Mouse (Mus musculus) small intestine, adult 2 months (tissue): Measurements from ENCODE around the gene B3gntl1.

Experiments
- CTCF ChIP-seq: fragments of 200-500 bp; IDR thresholded peaks from 2 replicates; pipeline ENCODE4 v1.5.1; 2012; ENCODE audit warnings: low read depth, mild to moderate bottlenecking, control low read depth, inconsistent platforms, low read length, moderate library complexity, mixed read lengths; ENCODE audit not compliant: insufficient replicate concordance, insufficient read length; ENCODE audit errors: extremely low read depth
- POLR2A ChIP-seq: fragments of 200-500 bp; IDR thresholded peaks from 2 replicates; pipeline ENCODE4 v1.6.1; 2012; ENCODE audit warnings: low read depth, mild to moderate bottlenecking, control low read depth, inconsistent platforms, low read length, moderate library complexity

DNA sequence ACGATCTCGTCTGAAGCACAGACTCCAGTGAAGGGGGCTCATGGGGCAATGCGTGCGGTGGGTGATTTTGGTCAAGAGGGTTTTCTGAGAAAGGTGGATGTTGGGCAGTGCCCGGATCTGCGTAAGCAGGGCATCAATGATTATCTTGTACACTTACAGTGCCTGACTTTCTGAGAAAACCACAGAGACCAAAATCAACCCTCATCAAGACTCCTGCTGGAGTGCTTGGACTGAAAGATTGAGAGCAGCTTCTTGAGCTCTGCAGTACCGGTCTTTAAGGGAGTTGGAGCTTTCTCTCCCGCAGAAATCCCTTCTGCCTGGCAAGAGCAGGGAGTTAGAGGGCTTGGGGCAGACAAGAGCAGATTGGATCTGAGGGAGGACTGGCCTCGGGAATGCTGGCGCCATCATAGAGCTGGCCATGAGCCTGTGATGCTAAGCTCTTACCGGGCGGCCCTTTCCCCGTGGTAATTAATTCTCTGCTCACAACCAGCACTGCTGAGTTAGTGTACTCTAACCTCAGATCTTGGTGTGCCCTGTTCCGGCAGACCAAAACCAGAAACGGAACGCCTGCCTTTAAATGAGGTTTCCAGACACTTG is 30.8 kb upstream of the B3gntl1 start:
- TF ChIP-seq CTCF (no peak), POLR2A (no peak)
